Mouse (Mus musculus) thymus, postnatal 25 days (tissue): ENCODE measurements around the gene Lipc.

Experiments used
- DNase-seq: peaks from one replicate; pipeline ENCODE4 v3.0.0; 2022

Lipc gene

GRCm38 (mm10) chr9:70952126-70952525 is at the start of gene Lipc:
Lipc (minus strand) TSS chr9:70952226.
- DNase-seq, result no peak

GRCm38 (mm10) chr9:70999161-70999560 is 47.1 kb upstream of the Lipc start:
- no peak for DNase-seq

GRCm38 (mm10) chr9:70998719-70999118 is 46.7 kb upstream of the Lipc start:
- DNase-seq, result no peak

- no peak for DNase-seq
Measured at GRCm38 (mm10) chr9:70993326-70993725, 41.3 kb upstream of the Lipc start.

GRCm38 (mm10) chr9:70991401-70991800 is 39.4 kb upstream of the Lipc start:
- no peak for DNase-seq

- peak; percentile 3 for DNase-seq
Measured at GRCm38 (mm10) chr9:70987210-70987609, 35.2 kb upstream of the Lipc start.

GRCm38 (mm10) chr9:70982991-70983480 is 31.0 kb upstream of the Lipc start:
- DNase-seq, result no peak

- no peak for DNase-seq
Measured at GRCm38 (mm10) chr9:70981721-70982120, 29.7 kb upstream of the Lipc start.

GRCm38 (mm10) chr9:70979641-70980040 is 27.6 kb upstream of the Lipc start:
- no peak for DNase-seq

GRCm38 (mm10) chr9:70979171-70979570 is 27.1 kb upstream of the Lipc start:
- DNase-seq, result no peak

GRCm38 (mm10) chr9:70977392-70977791 is 25.4 kb upstream of the Lipc start:
- DNase-seq, result no peak

- DNase-seq, result no peak
Measured at GRCm38 (mm10) chr9:70975921-70976320, 23.9 kb upstream of the Lipc start.

- DNase-seq, result no peak
Measured at GRCm38 (mm10) chr9:70973286-70973685, 21.3 kb upstream of the Lipc start.

GRCm38 (mm10) chr9:70969244-70969643 is 17.2 kb upstream of the Lipc start:
- no peak for DNase-seq

GRCm38 (mm10) chr9:70965999-70966994 is 14.3 kb upstream of the Lipc start:
- DNase-seq, result no peak

GRCm38 (mm10) chr9:70965422-70965821 is 13.4 kb upstream of the Lipc start:
- no peak for DNase-seq

GRCm38 (mm10) chr9:70965011-70965410 is 13.0 kb upstream of the Lipc start:
- DNase-seq, result no peak

- no peak for DNase-seq
Measured at GRCm38 (mm10) chr9:70963461-70963891, 11.4 kb upstream of the Lipc start.

- no peak for DNase-seq
Measured at GRCm38 (mm10) chr9:70962781-70963455, 10.9 kb upstream of the Lipc start.

- no peak for DNase-seq
Measured at GRCm38 (mm10) chr9:70960301-70960700, 8.3 kb upstream of the Lipc start.

- no peak for DNase-seq
Measured at GRCm38 (mm10) chr9:70959866-70960265, 7.8 kb upstream of the Lipc start.

GRCm38 (mm10) chr9:70959447-70959846 is 7.4 kb upstream of the Lipc start:
- DNase-seq, result no peak

GRCm38 (mm10) chr9:70958381-70958780 is 6.4 kb upstream of the Lipc start:
- no peak for DNase-seq

GRCm38 (mm10) chr9:70957717-70958116 is 5.7 kb upstream of the Lipc start:
- no peak for DNase-seq
